Mouse (Mus musculus) frontal cortex, adult 2 months (tissue): ENCODE data around the gene Anapc5. TPM values are rescaled to one million over a fixed set of nuclear protein-coding genes. Genes with fewer than 3 reads are reported as not detected.

Source experiments
- DNase-seq, 2 experiments: peaks; one replicate each; pipeline ENCODE4 v3.0.0; 2022; ENCODE audit warnings: low spot score in 1 of 2; ENCODE audit errors: extremely low spot score in 1 of 2
- polyA plus RNA-seq: library from polyadenylated mRNA; depleted of rRNA; stranded (reverse); fragments of >200 nt; gene quantifications from 2 replicates; pipeline ENCODE4 v1.2.3, GENCODE M21; 2012; rRNA removed

The Anapc5 gene
- polyA plus RNA-seq, 1 experiment, result 447 TPM

DNA sequence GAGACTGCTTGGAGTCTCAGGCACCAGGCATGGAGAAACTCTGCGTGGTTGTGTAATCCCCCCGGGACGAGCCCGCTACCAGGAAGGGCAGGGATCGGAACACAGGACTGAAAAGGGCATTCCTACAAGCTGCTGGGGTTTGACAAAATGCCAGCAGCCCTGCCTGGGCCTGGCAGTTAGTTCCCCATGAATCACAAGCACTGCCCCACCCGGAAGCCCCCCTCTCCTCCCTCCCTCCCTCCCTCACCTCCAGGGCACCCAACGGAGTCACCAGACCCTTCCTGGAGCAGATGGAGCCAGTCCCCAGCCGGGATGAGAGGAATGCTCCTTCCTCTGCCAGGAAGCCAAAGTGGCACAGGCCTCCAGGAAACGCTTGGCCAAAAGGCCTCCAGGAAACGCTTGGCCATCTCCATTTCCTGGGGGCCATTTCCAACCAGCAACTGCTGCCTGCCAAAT is 50.3 kb downstream of the Anapc5 start:
- no peak for DNase-seq

GRCm38 (mm10) chr5:122770304-122770703 is 50.8 kb downstream of the Anapc5 start:
- no peak for DNase-seq

DNA sequence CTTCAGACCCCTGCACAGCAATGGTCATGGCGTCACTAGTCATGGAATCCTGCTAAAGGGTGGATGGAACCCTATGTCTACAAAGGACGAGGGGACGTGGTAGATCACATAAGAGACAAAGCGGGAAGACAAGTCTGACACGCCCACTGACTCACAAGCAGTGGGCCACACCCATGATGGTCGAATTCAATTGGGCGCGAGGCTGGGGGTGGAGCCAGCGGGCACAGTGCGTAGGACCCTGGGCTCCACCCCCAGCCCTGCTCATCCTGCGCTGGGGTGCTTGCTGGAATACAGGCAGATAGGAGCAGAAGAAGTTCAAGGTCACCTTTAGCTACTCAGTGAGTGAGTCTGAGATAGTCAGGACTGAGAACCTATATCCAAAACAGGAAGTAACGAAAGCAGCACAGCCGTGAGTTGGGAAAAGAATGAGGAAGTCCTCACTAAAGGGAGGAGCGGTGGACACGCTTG is 52.0 kb downstream of the Anapc5 start:
- no peak for DNase-seq

GRCm38 (mm10) chr5:122767283-122767682 is 53.9 kb downstream of the Anapc5 start:
- DNase-seq, result no peak

DNA sequence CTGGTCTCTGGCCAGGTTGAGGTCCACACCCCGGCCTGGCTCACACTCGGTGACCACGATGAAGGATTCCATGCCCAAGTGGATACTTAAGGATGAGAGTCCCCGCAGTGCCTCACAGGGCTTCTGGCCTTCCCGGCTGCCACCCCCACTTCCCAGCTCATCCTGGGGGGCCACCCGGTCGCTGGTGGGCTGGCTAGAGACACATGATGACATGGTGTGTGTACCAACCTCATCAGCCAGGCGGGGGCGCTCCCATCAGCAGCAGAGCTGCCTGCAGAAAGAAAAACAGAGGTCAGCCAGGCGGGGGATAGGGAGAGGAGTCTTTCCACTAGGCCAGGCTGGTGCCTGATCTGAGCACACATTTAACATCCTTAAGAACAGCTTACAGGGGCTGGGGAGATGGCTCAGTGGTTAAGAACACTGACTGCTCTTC is 57.1 kb downstream of the Anapc5 start:
- no peak for DNase-seq

GRCm38 (mm10) chr5:122763271-122764031 is 57.7 kb downstream of the Anapc5 start:
- no peak for DNase-seq

GRCm38 (mm10) chr5:122756680-122757079 is 64.5 kb downstream of the Anapc5 start:
- no peak for DNase-seq

- DNase-seq, result no peak
These were observed 65.0 kb downstream of the Anapc5 start for GRCm38 (mm10) chr5:122756144-122756543.

- DNase-seq, result no peak
These were observed 65.5 kb downstream of the Anapc5 start for GRCm38 (mm10) chr5:122755620-122756019.

- no peak for DNase-seq
These were observed 66.7 kb downstream of the Anapc5 start for GRCm38 (mm10) chr5:122754477-122754876.

DNA sequence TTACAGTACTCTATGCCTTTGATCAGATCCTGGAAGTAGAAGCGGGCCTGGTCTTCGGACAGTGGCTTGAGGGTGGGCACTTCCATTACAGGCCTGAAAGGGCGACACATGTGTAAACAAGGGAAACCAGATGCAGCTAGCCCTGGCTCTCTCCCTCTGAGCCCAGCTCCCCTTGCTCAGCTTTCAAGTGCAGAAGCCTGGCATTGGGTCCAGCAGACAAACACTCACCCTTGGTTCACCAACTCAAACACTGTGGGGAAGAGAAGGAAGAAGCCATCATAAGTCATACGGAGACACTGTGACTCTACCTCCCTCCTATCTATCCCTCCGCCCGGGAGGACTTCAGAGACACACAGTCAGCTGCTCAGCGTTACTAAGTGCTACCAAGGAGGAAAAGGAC is 73.2 kb downstream of the Anapc5 start:
- no peak for DNase-seq

DNA sequence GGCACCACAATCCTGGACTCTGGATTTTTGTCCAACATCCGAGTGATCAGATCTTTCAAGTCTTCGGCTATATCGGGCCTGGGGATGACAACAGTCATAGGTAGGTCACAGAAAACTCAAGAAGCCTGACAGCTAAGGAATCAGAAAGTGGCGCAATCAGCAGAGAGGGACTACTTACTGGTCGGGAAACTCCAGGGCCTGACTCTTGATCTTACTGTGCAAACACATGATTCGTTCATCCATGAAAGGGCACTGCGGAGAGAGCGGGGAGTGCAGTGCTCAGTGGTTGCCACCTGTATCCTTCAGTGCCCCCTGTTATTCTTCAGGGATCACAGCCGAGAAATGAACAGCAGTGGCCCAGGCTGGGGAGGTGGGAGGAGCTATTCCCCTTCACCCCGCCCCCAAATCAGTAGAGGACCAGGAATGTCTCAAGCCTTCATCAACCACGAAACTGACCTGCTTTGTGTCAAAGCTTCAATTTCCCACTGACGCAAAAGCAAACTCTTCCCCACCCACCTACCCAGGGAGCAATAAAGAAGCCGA is 77.2 kb downstream of the Anapc5 start:
- DNase-seq, result no peak

Other genes with a start within 250 kb of the Anapc5 start
- gene Ift81, start 206.8 kb downstream of the Anapc5 start, polyA plus RNA-seq, result 24.0 and 29.0 TPM in 2 replicates
- gene P2rx7, start 177.4 kb downstream of the Anapc5 start, polyA plus RNA-seq, result 14.3 and 16.3 TPM in 2 replicates
- gene P2rx4, start 113.8 kb downstream of the Anapc5 start, polyA plus RNA-seq, result 21.3 and 21.5 TPM in 2 replicates
- gene Camkk2, start 41.9 kb downstream of the Anapc5 start, polyA plus RNA-seq, result 193 and 204 TPM in 2 replicates
- gene Rnf34, start 28.7 kb upstream of the Anapc5 start, polyA plus RNA-seq, result 27.5 and 31.7 TPM in 2 replicates
- 18.7 and 20.9 TPM in 2 replicates for gene Kdm2b, start 168.5 kb upstream of the Anapc5 start, polyA plus RNA-seq
- 17.6 and 20.6 TPM in 2 replicates for gene Orai1, start 193.7 kb upstream of the Anapc5 start, polyA plus RNA-seq
- 0.13 TPM in 1 of 2 replicates, not detected in the other for gene Morn3, start 225.7 kb upstream of the Anapc5 start, polyA plus RNA-seq
- gene Tmem120b, start 247.1 kb upstream of the Anapc5 start, polyA plus RNA-seq, result 9.1 and 11.5 TPM in 2 replicates